Mouse (Mus musculus) megakaryocyte-erythroid progenitor cell, adult 5-6 weeks (primary cell): Measurements from ENCODE around the gene Hpca. TPM values are rescaled to one million over a fixed set of nuclear protein-coding genes. Genes with fewer than 3 reads are reported as not detected.

Experiments
- ATAC-seq: replicated peaks from 2 replicates; pipeline ENCODE4 v1.8.0; 2016; ENCODE audit warnings: mild to moderate bottlenecking, inconsistent platforms; ENCODE audit not compliant: severe bottlenecking, poor library complexity, low FRiP score, low TSS enrichment
- total RNA-seq, 2 experiments: library from RNA; stranded (forward) in 1 of 2; stranded (reverse) in 1 of 2; fragments of 200-1000, 215-1000 nt in 1 of 2; fragments of >200 nt in 1 of 2; fragmentation: Nextera tagmentation in 1 of 2; gene quantifications; 2 replicates each; pipeline ENCODE4 v1.2.3; 2014 to 2017

The Hpca gene
- not detected in 2 replicates for total RNA-seq (2014; fragmentation: Nextera tagmentation)
- total RNA-seq (2017): not detected in 2 replicates

DNA sequence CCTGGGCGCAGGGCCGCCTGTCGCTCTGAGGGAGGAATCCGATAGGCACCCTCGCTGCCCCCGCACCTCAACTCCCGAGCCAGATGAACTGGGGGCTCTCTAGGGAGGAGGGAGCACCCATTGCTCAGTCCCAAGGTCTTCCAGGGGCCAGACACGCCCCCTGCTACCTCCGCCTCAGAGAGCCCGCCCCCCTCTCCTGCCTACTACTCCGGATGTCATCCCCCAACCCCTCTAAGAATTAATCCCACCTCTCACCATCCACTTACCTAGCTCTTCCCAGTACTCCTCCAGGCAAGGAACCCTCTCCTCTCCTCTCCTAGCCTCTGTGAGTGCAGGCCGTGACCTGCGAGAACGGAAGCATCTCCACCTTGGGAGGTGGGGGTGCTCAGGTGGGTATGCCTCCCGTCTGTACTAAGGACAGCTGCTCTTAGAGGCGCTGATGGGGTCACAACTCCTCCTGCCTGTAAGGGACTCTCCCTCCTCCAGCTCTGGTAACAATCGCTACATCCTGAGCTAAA, at the start of gene Hpca:
TSS of gene Hpca (minus strand) at position 468 of the 518 bp plus-strand sequence.
- ATAC-seq: no peak

DNA sequence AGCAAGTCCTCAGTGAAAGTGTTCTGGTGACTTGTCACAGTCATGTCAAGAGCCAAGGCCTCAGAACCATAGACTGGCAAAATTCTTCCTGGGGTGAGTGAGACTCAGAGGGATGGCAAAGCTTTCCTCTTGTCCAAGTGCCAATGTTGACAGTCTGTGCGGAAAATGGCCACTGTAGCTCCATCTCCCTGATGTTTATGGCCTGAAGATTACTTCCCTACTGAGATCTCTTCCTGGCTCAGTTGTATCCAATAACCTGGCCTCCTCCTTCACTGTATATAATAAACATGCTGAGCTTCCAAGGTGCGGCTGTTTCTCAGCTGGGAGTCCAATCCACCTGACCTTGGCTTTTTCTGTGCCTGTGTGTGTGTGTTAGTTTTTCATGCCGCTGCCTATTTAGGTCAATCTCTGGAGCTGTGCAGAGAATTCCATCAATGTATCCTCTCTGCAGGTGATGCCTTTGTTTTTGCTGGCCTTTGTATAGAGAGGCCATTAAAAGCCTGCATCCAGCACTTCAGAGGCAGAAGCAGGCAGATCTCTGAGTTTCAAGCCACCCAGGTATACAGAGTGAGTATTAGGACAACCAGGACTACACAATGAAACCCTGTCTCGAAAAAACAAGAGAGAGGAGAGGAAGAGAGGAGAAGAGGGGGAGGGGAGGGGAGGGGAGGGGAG, 39.9 kb upstream of the Hpca start:
- ATAC-seq: no peak

DNA sequence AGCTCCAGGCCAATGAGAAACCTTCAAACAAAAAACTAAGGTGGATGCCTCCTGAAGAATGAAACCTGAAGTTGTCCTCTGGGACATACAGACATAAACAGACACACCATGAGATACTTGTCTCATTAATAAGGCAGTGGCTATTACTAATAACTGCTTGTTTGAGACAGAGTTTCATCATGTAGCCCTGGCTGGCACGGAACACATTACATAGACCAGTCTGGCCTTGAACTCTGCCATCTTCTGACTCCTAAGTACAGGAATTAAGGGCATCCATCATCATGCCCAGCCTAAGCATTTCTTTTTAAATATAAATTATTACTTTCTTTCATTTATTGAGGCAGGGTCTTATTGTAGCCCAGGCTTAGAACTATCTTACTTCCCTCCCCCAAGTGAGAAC, 39.2 kb upstream of the Hpca start:
- no peak for ATAC-seq

DNA sequence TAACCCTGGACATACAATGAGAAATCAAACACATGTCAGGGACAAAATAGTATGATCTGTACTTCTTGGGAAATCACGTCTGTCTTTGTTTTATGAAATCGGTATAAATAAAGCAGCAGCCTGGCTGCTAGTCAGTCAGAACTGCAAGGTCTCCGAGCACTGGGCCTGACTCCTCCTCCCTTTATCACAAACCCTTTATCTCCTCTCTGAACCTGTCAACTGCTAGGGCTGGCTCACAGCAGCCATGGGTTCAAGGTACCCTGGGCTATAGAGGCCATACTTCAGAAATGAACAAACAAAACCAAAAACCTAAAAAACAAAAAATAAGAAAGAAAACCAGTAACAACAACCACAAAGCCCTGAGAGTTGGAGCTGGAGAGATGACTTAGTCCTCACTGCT, 36.7 kb upstream of the Hpca start:
- peak; percentile 96 for ATAC-seq

DNA sequence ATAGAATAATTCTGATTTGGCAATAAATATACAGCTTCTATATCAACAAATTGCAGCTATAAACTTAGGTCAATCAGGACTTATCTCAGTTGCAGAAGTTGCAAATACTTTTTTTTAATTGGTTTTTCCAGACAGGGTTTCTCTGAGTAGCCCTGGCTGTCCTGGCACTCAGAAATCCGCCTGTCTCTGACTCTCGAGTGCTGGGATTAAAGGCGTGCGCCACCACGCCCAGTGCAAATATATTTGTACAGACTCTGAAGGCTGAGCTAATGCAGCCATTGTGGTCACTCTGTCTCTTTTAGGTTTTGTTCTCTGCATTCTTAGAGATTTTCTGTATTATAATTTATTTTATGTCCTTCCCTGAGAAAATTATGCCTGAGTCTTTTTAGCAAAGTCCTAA, 35.7 kb upstream of the Hpca start:
- ATAC-seq: no peak

DNA sequence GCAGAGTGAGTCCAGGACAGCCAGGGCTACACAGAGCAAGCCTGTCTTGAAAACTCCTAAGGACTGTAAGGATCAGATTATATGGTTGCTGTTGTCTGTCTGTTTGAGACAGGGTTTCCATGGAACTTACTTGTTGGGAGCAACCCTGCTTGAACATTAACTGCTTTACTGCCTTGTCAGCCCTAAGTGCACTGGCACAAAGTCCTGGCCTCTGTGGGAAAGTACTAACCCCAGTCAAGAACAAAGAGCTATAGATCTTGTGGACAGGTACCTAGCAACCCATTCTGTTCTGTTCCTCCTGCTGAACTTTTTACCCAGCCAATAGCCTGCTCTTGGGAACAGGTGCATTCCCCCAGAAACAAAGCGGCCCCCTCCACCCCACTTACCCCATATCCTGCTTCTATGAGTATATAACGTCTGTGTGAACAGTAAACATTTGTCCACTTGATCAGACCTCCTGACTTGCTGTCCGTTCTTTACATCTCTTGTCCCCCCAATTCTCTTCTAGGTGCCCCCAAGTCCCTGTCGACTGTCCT, 29.5 kb upstream of the Hpca start:
- ATAC-seq: no peak

DNA sequence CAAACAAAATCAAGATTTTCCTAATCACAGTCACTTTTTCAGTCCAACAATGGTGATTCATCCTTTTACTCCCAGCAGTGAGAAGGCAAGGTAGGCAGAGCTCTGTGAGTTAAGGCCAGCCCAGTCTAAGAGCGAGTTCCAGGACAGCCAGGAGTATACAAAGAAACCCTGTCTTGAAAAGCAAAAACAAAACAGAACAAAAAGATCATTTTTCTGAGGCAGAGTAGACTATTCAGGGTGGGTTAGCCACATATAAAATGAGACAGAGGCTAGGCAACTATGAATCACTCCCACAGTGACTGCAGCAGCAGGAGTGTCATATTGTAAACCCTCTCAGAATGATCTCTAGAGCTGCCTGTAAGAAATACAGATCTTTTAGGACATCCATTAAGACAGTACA, 27.5 kb upstream of the Hpca start:
- no peak for ATAC-seq

DNA sequence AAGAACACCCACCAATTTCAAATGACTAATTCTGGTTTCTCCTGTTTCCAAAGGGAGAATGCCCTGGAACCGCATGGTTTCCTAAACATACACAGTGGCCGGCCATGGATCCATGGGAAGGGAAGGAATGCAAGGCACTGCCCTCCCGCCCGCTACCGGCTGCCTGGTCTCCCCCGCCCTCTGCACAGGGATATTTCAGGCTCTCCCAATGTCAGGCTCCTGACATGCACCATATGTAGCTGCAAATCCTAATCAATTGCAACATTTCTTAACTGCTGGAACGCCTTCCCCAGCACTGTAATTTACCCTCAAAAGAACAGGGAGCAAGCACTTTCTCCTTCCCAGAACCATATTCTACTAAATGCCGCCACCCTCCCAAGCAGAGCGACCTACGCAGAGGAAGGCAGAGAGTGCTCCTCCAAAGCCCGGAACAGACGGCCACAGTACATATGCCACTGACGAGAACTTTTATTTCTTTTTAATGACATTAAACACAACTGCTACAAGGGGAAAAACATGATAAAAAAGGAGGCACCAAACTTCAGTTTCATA, 25.8 kb upstream of the Hpca start:
- no peak for ATAC-seq

DNA sequence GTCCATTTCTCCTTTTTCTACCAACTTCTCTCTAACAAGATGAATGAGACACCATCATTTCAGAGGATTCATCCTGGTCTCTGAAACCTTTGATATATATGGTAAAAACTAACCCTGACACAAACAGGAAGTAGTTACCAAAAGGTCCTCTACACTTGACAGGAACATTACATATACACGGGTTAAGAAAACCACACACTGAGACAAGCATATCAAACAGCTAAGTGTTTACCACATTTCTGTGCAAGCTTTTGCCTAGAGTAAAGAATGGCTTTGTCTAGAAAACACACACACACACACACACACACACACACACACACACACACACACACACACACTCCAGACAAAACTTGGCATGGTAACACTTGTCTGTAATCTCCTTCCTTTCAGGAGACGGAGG, 24.6 kb upstream of the Hpca start:
- no peak for ATAC-seq

DNA sequence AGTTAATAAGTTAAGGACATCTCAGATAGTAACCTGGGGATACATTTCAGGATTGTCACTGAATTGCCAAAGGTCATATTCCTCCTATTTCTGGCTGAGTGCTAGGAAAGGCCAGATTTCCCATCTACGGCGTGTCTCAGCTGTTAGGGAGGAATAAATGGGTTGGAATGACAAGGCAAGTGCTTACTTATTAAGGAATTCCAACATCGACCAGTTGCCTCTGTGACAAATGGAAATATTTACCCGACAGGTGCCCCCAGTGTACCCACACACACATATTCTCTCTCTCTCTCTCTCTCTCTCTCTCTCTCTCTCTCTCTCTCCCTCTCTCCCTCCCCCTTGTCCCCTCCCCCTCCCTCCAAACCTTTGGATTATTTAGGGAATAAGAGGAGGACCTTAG, 24.1 kb upstream of the Hpca start:
- no peak for ATAC-seq

DNA sequence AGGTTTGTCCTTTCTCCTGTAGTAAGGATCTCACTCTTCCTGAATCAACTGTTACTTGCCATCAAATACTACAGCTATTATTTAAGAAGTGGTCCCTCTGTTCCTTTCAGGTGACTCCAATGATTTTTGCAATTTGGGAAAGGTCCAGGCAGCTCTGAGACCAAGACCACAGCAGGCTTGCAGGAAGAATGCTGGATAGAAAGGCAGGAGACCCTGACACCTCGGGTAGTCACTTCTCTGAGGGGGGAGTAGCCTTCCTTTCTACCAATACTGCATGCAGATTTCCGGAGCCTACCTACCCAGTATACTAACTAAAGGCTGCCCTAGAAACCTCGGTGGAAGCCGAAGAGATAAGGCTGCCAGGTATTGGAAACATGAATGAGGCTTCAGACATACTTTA, 23.6 kb upstream of the Hpca start:
- no peak for ATAC-seq

DNA sequence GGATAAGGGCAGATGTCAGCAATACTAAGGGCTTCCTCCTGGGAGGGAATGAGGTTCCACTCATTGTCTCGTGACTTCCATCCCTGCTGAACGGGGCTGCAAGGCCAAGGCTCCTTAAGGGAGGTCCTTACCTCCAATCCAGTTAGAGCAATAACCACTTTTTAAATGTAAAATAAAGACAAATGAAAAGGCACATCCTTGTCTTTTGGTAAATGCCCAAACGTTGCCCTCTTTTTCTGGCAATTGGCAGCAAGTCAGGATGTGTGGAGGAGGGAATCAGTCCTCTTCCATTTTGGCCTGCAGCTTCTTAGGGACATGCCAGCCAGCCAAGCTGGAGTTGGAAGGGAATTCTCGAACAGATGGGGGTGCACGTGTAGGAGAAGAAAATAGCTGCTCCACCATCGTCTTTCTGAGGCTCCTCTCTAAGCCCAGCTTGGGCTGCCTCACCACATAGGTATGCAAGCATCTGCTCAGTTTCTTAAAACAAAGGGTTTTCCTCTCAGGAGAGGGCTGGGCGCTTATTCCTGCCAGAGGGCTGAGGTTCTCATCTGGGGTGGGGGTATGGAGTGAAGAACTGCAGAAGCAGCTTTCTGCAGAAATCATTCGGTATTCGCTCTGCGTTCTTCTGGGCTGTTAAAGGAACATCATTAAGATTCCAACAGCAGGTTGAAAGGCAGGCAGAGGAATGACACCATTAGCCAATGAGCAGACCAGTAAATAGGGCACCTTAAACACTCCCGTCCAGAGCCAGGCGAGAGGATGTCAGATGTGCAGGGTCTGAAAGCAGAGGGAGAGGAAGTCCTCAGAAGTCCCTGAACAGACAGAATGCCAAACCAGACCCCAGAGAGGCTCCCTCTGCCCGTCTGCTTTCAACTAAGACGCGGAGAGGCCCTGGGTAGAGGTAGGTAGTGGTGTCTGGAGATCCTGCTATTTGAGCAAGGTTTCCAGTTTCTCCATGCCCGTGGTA, 22.8 kb upstream of the Hpca start:
- no peak for ATAC-seq

DNA sequence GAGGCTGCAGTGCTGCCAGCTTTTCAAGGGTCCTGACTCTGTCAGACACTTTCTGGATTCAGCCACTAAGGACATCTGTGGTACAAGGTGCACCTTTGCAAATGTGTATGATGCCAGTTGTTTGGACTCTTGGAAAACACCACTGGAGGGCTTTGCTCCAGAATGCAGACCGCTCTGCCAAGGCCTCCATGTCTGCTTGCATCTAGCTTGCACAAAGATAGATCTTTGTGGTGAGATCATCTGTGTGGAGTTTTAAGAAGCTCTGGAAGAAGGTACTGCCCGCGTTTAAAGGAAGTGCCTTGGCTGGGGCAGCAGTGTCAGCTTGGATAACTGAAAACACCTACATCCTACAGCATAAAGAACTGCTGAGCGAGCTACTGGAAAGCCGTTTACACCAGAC, 21.7 kb upstream of the Hpca start:
- no peak for ATAC-seq

DNA sequence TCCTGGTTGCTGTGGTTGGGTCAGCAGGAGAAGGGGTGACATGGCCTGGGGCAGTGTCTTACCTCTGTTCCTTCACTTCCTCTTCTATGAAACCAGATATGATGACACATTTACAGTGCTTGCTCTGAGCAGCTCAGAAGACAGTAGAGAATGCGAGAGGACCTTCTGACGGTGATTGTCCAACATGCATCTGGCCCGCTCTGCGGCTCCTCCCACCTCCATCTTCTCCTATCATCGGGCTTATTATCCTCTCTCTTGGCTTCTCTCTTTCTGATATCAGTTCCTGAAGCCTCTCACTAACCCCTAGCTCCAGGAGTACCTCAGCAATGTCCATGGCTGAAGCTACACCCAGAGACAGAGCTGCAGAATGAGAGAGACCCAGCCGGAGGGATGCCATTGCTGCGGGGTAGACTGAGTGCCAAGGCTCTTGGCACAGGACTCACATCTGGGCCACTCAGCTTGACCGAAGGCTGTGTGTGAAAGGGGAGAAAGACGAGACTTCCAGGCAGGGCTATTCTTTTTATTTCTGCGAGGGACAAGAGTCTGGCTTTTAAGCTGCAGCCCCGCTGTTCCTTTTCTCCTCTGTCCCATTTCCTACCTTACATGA, 20.7 kb upstream of the Hpca start:
- no peak for ATAC-seq

DNA sequence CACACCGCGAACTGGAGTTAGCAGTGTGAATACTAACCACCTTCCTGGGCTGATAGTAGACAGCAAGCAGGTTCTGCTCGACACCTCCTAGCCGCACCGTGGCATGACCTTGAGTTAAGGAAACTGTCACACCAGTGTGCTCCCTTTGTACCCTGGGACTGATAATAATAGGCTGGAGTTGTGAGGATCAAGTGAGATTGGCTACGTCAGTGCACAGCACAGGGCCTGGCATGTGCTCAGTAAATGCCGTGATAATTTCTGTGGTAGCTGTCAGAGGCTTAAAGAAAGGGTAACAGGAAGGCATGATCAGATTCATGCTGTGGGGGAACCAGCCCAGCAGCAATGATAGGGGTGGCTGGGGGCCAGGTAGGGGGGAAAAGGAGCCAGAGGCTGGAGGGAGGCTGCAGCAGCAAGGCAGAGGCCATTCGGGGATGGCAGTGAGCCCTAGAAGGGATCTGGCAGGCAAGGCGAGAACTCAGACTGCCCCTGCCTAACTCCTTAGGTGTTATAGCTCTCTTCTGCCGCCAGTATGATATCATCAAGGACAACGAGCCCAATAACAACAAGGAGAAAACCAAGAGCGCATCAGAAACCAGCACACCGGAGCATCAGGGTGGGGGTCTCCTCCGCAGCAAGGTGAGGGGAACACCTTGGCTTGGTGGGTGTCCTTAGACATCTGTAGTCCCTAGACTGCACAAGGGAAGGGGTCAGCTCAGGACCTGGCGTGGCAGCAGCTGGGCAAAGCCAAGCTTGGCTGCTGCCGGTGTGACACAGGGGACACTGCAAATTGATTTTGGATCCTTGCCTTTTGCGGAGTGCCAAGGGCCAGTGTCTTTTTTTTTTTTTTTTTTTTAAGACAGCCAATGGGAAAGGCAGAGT, 20.0 kb upstream of the Hpca start:
- peak; percentile 56 for ATAC-seq

DNA sequence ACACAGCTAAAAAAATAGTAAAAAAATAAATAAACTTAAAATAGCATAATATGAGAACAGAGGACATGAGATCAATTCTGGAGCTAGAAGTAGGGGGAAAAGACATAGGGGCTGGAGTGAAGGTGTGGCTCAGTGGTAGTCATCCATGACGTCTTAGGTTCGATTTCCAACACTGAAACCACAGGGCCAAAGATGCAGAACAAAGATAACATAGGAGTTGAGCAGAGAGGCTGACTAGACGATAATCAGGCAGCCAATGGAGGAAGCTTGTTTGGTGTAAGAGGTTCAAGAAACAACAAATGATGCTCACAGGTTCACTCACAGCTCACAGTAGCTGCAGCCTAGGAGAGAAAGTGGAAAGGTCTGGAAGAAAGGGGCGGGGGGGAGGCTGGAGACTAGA, 19.0 kb upstream of the Hpca start:
- ATAC-seq: 0 out of 2 replicates have a peak, but pooled peaks have one; percentile 27

DNA sequence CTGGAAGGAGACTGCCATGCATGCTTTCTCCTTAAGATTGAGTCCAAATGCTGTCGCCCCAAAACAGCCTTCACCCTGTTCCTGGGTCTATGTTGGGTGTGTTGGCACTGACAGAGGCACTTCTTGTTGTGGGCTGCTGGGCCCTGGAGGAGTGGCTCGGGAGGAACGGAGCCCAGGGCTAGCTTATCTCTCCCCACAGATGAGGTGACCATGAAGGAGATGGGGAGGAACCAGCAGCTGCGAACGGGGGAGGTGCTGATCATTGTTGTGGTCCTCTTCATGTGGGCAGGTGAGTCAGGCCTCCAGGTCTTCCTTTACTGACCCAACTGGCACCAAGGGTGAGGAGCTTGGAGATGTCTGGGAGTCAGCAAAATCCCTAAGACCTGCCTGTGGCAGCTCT, 17.8 kb upstream of the Hpca start:
- ATAC-seq: peak; percentile 71

DNA sequence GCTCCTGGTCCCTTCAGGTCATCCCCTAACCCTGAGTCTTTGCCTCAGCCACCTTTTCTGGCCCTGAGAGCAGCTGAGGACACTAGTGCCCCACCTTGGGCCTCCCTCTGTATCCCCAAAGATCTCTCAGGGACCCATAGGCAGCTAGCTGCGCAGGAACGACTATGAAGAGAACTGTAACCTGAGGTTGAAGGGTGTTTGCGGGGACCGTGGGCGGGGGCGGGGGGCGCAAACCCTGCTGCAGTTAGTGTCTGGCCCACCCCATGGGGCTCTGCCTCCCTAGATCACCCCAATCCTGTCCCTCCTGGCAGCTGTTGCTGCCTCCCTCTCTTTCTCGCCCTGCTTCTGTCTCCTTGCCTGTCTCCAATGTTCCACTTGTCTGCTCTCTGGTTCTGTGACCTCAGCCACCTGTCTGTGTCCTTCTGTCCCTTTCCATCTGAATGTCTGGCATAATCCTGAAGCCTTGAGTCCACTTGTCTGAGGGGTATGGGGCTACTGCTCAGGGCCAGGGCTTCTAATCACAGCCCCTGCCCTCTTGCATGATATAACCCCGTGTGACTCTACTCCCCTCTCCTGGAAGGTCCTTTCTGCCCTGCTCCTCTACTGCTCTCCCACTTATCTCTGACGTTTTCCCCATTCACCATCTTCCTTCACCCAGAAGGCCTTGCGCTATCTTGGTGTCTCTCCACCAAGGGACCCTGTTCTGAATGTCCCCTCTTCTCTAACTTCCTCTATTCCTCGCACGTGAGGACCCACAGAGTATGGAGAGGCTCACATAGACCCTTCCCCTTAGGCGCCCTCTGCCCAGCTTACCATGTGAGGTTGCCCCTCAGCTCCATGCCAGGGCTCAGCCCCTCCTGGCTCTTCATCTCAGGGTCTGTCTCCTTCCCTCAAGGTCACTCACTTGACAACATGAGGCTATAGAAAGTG, 15.8 kb upstream of the Hpca start:
- ATAC-seq: no peak
